Mouse (Mus musculus): ENCODE measurements around the gene Trim43a.
"Not testable (repeated sequence)": the region's sequence is repeated elsewhere in the genome, so short reads cannot be mapped to it uniquely, and the experiment has no call there.

Trim43a gene

GRCm38 (mm10) chr9:88580591-88580990, at the start of gene Trim43a:
Gene Trim43a (plus strand): TSS chr9:88580891.
- DNase-seq (ENCODE audit: low spot score in 2 of 2): not testable (repeated sequence)

- DNase-seq (ENCODE audit: low spot score in 2 of 2): no peak
Measured at GRCm38 (mm10) chr9:88534093-88534492, 46.6 kb upstream of the Trim43a start.

GRCm38 (mm10) chr9:88539546-88540224, 41.0 kb upstream of the Trim43a start:
- DNase-seq (ENCODE audit: low spot score in 2 of 2): no peak

DNA sequence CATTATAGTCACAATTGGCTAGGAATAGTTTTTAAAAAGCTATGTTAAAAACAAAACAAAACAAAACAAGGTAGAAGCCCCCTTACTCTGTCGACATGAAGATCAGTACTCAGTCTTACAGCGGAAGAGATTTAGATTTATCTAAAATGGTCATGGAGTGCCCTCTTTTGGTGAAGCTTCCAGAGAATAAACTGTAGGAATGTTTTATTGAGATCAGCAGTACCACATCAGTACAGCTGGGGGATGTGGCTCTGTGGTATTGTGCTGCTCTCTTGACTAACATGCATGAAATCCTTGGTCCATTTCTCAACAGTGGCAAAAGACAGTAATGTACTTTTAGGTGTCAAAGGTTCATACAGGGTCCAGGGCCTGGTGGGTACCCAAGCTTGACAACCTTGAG, 37.9 kb upstream of the Trim43a start:
- DNase-seq (ENCODE audit: low spot score in 2 of 2): no peak

DNA sequence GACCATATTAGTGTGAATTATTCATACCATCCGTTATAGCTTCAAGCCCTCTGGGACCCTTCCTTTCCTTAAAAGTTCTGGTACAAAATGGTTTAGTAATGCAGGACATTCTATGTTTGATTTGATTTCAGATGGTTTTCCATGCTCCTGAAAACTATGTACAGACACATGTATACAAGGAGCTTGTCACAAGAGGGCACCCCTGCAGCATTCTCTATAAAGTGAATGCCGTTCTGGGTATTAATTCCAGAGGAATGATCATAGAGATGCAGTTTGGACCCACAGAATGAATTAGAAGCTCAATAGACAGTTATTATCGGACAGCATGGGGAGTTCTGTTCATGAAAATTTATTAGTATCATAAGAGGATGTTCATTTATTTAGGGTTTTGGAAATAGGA, 35.2 kb upstream of the Trim43a start:
- no peak for DNase-seq (ENCODE audit: low spot score in 2 of 2)

DNA sequence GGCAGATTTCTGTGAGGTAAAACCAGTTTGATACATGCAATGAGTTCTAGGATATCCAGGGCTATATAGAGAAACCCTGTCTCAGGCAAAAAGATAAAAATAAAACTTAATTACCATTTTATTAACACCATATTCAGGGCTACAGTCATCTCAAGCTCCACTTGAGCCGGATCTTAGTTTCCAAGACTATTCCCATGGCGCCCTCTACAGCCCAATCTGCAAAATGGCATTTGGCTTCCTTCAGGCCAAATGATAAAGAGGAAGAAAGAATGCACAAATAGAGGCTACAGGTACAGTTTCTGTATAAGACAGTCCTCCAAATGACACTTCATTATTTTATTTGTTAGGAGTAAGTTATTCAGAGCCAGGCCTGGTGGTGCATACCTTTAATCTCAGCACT, 34.5 kb upstream of the Trim43a start:
- peak in 1 of 2 experiments; percentile 67 for DNase-seq (ENCODE audit: low spot score in 2 of 2)

- DNase-seq (ENCODE audit: low spot score in 2 of 2): no peak
Measured at GRCm38 (mm10) chr9:88546657-88547056, 34.0 kb upstream of the Trim43a start.

DNA sequence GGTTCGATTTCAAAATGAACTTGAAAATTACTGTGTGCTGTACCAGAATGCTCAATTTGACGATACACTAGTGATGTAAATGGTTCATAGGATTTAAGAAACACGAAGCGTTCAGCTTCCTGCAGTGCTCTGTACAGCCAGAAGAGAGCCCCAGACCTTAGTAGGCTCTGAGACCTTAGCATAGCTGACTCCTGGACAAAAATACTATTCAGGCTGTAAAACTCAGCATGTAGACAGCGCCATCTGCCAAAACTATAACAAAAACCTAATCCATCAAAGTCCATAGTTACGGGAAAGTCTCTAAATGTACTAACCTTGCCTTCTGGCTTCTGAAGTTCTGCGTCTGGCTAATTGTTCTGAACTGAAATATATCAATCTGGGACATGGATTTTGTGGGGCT, 33.4 kb upstream of the Trim43a start:
- peak in 1 of 2 experiments; percentile 35 for DNase-seq (ENCODE audit: low spot score in 2 of 2)

DNA sequence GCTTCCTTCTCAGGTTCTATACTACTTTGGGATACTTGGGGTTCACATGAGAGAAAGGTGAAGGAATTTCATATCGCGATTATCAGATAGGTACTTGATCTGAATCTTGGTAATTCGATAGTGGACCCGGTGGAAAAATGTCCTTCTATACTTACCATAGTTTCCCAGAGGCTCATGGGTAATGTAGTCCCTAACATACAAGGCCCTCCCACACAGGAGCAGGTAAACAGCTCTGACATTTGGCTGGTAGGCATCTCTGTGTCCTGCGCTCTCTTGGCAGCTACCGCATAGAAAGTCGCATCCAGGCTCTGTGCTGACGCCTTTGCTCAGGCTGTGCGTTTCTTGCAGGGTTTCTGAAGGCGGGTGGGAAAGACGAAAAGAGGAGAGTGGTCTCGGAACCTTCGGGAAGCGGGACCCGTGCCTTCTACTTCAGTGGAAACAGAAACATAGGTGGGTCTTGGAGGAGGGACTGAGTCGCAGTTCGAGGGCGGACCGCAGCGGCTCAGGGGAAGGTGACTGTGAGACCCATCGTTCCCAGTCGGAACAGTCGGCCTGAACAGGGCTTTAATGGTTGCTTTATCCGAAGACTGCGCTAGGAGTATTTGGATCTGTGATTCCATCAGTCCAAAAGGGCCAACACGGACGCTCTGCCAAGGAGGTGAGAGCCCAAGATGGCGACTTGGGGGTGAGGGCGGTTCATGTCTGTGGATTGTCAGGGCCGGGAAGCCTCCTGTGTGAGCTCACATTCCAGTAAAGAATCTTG, 32.7 kb upstream of the Trim43a start, which contains the start of gene Zfp949:
Gene Zfp949, plus strand, starts transcription at position 170 of the 763 bp plus-strand sequence.
- peak; percentile 67 to 73 for DNase-seq (ENCODE audit: low spot score in 2 of 2)

DNA sequence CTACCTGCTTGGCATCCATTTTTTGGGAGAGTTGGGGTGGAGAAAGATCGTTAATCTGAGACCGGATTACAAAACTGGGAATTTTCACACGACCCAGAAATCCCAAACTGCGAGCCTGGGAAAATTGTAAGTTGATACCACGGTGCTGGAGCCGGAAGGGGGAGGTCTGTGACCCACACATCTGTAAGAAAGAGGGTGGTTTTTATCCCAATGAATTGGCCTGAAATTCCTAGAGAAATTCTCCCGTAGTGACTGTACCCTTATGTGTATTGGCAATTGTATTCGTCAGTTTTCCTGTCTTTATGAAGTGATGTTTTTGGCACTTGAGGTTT, 32.1 kb upstream of the Trim43a start:
- DNase-seq (ENCODE audit: low spot score in 2 of 2): no peak

DNA sequence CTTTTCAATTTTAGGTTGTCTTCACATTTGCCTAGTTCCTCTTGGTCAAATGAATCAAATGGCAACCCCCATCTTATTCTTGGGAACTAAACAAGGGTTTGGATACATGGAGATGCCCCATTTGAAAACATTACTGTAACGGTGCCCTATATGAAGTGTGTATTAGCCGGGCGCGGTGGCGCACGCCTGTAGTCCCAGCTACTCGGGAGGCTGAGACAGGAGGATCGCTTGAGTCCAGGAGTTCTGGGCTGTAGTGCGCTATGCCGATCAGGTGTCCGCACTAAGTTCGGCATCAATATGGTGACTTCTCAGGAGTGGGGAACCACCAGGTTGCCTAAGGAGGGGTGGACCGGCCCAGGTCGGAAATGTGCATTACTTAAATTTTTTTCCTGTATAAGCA, 27.6 kb upstream of the Trim43a start:
- no peak for DNase-seq (ENCODE audit: low spot score in 2 of 2)

DNA sequence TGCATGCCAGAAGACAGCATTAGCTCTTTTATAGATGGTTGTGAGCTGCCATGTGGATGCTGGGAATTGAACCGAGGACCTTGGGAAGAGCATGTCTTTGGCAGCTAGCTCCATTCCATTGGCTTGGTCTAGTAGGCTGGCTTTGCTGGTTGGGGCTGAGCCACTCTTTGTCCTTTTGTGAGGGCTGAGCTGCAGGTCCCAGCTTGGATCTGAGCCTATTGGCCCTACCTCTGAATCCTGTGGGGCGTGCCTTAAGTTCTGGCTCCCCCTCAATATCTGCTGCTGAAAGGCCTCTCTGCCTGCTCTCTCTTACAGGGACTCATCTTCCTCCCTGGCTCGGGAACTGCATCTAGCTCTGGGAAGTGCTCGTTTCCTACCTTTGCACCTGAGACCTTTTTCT, 22.5 kb upstream of the Trim43a start:
- no peak for DNase-seq (ENCODE audit: low spot score in 2 of 2)

GRCm38 (mm10) chr9:88561476-88561875, 19.2 kb upstream of the Trim43a start:
- DNase-seq (ENCODE audit: low spot score in 2 of 2): not testable (repeated sequence)

DNA sequence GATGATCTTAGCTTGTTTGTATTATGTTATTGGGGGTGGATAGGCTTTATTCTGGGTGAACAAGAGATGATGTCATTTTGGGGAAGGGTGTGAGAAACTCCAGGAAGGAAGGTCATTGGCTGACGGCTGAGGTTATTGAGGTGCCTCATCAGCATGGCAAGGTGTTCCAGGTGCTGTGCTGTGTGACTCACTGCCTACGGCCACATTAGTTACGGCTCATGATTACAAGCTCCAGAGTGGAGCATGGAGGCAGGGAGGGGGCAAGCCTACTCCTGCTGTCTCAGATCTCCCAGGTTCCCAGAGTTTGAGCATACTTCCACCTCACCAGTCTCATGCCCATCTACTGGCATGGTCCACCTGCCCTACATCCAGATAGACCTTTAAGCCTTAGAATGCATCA, 10.2 kb upstream of the Trim43a start:
- not testable (repeated sequence) for DNase-seq (ENCODE audit: low spot score in 2 of 2)

DNA sequence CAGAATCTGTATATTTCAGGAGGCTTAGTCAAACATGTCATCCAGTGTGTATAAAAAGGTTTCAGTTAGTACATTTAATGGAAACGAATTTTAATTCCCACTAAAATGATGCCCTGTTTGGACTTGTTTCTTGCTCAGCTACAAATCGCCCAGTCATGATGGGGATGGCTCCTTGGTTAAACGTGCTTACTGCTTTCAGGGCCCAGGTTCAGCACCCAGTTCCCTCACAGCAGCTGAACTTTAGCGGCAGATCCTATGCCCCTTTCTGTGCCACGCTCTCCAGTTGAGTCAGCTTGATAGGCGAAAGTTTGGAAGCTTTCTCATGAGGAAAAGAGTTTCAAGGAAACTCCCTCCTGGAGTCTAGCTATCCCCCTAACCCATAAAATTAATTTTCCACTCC, 13.0 kb downstream of the Trim43a start:
- not testable (repeated sequence) for DNase-seq (ENCODE audit: low spot score in 2 of 2)

GRCm38 (mm10) chr9:88599206-88600162, 18.8 kb downstream of the Trim43a start:
- peak; percentile 89 to 90 for DNase-seq (ENCODE audit: low spot score in 2 of 2)

DNA sequence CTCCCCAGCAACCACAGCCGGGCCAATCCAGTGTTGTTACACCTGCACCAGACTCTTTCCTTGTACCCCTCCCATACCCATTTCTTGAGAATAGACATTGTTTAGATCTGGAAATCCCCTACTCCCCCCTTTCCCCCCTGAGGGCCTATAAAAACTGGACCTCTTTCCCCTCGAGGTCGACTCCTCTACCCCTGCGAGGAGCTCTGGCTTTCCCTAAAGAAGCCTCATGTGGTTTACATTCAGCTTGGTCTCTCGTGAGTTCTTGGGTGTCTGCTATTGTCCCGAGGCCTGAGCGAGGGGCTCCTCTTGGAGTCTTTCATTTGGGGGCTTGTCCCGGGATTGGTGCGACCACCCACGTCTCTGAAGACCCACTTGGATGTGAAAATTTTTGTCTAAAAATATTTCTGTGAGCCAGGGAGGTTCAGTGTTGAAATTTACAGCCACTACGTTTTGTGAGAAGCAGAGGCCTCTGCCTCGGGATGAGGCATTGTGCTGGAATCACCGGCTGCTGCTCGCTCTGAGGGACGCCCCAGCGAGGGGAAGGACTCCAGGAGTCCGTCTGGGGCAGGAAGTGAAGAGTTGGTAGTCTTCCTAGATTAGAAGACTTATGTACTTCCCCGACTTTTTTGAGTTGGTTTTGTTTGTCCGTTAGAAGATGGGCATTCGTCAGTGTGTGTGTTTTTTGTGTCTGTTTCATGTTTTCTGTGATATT, 45.3 kb downstream of the Trim43a start:
- DNase-seq (ENCODE audit: low spot score in 2 of 2): peak in 1 of 2 experiments; percentile 16

- DNase-seq (ENCODE audit: low spot score in 2 of 2): not testable (repeated sequence)
Measured at GRCm38 (mm10) chr9:88638125-88638524, 57.4 kb downstream of the Trim43a start.
